Mouse (Mus musculus) forebrain, embryonic 10.5 days (tissue): ENCODE results near the gene Rab25. TPM values are rescaled to one million over a fixed set of nuclear protein-coding genes. Genes with fewer than 3 reads are reported as not detected.
A peak's percentile ranks its signal among the peaks of the same experiment; 100 is the strongest.

Experiments used
- DNase-seq: peaks from one replicate; pipeline ENCODE4 v3.0.0-alpha.2; 2017; ENCODE audit warnings: low spot score; ENCODE audit errors: extremely low spot score
- H3K27ac ChIP-seq: fragments of 300-500 bp; sonication (generic); 2 replicates; pipeline ENCODE4 v1.5.1; 2016; ENCODE audit warnings: mild to moderate bottlenecking
- H3K27me3 ChIP-seq: fragments of 300-500 bp; sonication (generic); 2 replicates; pipeline ENCODE4 v1.6.1; 2016; ENCODE audit warnings: mild to moderate bottlenecking; ENCODE audit not compliant: poor library complexity, severe bottlenecking
- H3K36me3 ChIP-seq: fragments of 300-500 bp; sonication (generic); replicated peaks from 2 replicates; pipeline ENCODE4 v1.6.1; 2016; ENCODE audit warnings: mild to moderate bottlenecking, moderate library complexity
- H3K4me1 ChIP-seq: fragments of 300-500 bp; sonication (generic); 2 replicates; pipeline ENCODE4 v1.6.1; 2016
- H3K4me3 ChIP-seq: fragments of 300-500 bp; sonication (generic); 2 replicates; pipeline ENCODE4 v1.5.1; 2016; ENCODE audit warnings: mild to moderate bottlenecking, moderate library complexity
- H3K9me3 ChIP-seq: fragments of 300-500 bp; sonication (generic); 2 replicates; pipeline ENCODE4 v1.6.1; 2016; ENCODE audit warnings: mild to moderate bottlenecking, moderate library complexity
- WGBS: fragments of 180-500 bp; shearing (Covaris S2); methylation state at CpG from one replicate; pipeline ENCODE4 v1.1.7; 2016; 5-methylcytosine and 5-hydroxymethylcytosine counted together
- polyA plus RNA-seq: library from polyadenylated mRNA; unstranded; fragments of >200 nt; fragmentation: Nextera tagmentation; extraction: Ambion mirVana; gene quantifications from 2 replicates; pipeline ENCODE4 v1.2.1, GENCODE M21; 2016

Rab25 gene
- polyA plus RNA-seq, 1 experiment from 2014 or later, result 2.8 TPM

- Histone ChIP-seq H3K9me3 (no peaks in the 10 kb centered on the region), H3K4me3 (peak overlapping the region; percentile 10; the same call in 1 of the 2 replicates), H3K27me3 (no peaks in the 10 kb centered on the region), H3K27ac (peak overlapping the region; percentile 68), H3K36me3 (peaks cover 32% of the 10 kb centered on the region), H3K4me1 (peaks cover 54% of the 10 kb centered on the region)
- no peak for DNase-seq
- 71% methylated on average over 20 of the region's 20 CpGs for WGBS
These were observed 3.0 kb downstream of the Rab25 start for GRCm38 (mm10) chr3:88544955-88545591.

DNA sequence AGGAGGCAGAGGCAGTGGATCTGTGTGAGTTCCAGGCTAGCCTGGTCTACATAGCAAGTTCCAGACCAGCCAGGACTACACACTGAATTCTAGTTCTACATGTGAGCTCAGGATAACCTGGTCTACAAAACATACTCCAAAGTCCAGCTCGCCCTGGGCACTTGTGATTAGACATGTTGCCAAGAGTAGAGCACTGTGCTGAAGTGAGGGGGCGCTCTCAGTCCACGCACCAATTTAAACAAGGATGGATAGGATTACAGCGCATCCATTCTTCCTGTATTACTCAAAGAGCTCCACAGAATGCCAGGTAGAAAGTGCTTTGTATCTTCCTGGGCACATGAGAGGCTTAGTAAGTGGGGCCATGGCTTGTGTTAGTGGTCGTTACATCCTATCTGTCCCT is 3.6 kb downstream of the Rab25 start:
- no peaks in the 10 kb centered on the region for H3K27me3 ChIP-seq
- H3K4me3 ChIP-seq, result peak overlapping the region; percentile 10; the same call in 1 of the 2 replicates
- peak overlapping the region; percentile 68 for H3K27ac ChIP-seq
- WGBS, result 32% methylated on average over 5 of the region's 5 CpGs
- H3K4me1 ChIP-seq, result peaks cover 60% of the 10 kb centered on the region
- no peak for DNase-seq
- no peaks in the 10 kb centered on the region for H3K9me3 ChIP-seq
- H3K36me3 ChIP-seq, result peaks cover 36% of the 10 kb centered on the region

DNA sequence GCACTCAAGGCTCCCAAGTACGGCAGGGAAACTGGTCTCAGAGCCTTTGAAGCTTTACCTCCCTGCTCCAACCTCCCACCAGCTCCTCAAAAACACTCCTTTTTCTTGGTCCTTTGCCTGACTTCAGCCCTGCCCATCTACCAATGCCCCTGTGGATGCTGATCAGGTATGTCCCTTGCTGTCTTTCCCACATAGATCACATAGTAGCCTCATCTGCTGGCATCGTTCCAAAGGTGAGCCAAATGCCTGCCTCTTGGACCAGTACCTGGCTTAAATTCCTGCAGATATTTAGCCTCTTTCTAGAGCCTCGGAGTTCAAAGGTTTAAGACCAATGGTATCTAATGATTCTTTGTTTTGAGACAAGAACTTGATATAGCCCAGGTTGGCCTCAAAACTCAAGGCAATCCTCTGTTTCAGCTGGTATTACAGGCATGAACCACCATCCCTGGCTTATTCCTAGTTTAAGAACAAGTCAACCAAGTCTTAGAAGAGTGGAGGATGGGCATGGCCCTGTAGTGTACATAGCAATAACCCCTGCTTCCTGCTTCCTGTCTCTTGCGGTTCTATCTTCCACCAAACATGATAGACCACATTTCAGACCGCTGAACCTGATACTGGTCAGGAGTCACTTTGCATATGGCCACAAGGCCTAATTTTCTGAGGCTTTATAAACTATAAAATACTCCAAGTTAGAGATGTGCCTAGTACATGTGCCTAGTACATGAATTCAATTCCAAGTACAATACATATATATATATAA is 4.3 kb downstream of the Rab25 start:
- peaks cover 66% of the 10 kb centered on the region for H3K4me1 ChIP-seq
- DNase-seq, result no peak
- H3K27ac ChIP-seq, result no peak overlapping the region
- H3K36me3 ChIP-seq, result peaks cover 34% of the 10 kb centered on the region
- no peaks in the 10 kb centered on the region for H3K27me3 ChIP-seq
- H3K4me3 ChIP-seq, result no peak overlapping the region
- no peaks in the 10 kb centered on the region for H3K9me3 ChIP-seq
- WGBS, result 83% methylated on average over 5 of the region's 5 CpGs

DNA sequence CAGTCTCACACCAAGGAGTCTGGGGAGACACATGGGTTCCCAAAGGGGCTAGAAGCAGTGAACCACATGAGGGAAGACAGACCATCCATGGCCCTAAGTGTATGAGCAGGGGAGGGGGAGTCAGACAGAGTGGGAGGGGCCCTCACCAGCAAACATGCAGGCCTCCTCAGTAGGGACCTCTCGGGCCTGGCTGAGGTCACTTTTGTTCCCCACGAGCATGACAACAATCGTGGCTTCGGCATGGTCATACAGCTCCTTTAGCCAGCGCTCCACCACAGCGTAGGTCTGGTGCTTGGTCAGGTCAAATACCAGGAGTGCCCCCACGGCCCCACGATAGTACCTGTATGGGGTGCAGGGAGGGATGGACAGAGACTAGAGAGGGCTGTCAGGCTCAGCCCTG is 4.9 kb downstream of the Rab25 start:
- Histone ChIP-seq H3K27ac (no peak overlapping the region), H3K27me3 (no peaks in the 10 kb centered on the region), H3K9me3 (no peaks in the 10 kb centered on the region), H3K4me1 (peaks cover 67% of the 10 kb centered on the region), H3K36me3 (peaks cover 34% of the 10 kb centered on the region), H3K4me3 (no peak overlapping the region)
- no peak for DNase-seq
- 85% methylated on average over 8 of the region's 8 CpGs for WGBS

DNA sequence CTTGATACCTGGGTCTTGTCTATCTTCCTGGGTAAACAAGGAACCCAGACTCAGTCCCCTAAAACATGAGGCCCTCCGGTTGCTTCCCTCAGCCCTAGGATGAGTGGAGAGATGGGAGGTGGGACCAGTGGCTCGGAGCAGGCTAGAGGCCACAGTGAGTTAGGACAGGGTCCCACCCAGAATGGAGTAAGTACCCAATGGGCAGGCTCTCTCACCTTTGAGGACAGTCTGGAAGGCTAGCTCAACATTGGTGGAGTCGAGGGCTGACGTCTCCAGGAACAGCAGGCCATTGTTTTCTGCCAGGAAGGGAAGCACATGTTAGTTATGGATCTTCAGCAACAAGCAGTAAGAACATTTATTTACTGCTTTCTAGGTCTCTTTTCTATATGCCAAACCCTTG is 5.6 kb downstream of the Rab25 start:
- Histone ChIP-seq H3K27ac (no peak overlapping the region), H3K36me3 (peaks cover 40% of the 10 kb centered on the region), H3K4me1 (peaks cover 71% of the 10 kb centered on the region), H3K4me3 (no peak overlapping the region), H3K9me3 (no peaks in the 10 kb centered on the region), H3K27me3 (no peaks in the 10 kb centered on the region)
- 73% methylated on average over 4 of the region's 4 CpGs for WGBS
- DNase-seq, result no peak

DNA sequence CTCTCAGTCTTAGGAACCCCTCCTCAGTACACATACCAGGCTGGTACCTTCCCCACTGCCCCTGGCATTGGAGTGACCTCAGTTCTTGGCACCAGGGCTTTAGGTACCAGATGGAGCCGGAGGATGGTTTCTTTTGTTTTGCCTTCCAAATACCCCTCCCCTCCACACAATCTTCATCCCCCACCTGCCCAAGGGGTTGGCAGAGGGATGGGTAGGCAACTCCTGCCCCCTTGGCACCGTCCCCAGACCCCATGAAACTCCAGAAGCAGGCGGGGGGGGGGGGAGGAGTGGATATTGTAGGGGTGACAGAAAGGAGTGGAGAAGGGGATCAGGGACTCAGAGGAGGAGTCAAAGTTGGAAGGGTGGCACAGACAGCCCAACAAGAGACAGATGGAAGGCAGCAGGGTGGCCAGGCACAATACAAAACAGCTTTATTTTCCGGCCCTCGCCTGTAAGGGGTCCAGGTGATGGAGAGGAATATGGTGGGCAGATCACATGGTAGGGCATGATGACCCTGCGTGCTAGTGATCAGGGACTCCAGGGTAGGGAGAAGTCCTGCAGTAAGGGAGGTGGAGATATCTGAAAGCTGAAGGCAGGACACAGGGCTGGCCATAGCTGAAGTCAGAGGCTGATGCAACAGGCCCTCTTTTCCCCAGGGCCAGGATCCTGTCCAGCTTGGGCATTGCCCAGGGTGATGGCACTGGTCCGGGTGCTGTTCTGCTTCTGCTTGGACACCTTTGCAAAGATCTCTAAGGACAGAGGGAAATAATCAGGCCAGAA is 6.3 kb downstream of the Rab25 start:
- H3K27me3 ChIP-seq, result no peaks in the 10 kb centered on the region
- peaks cover 47% of the 10 kb centered on the region for H3K36me3 ChIP-seq
- H3K4me3 ChIP-seq, result 0 out of 2 replicates have a peak overlapping the region, but pooled peaks have one; percentile 11
- H3K27ac ChIP-seq, result peak overlapping the region; percentile 13; the same call in 1 of the 2 replicates
- no peaks in the 10 kb centered on the region for H3K9me3 ChIP-seq
- DNase-seq, result no peak
- peaks cover 78% of the 10 kb centered on the region for H3K4me1 ChIP-seq
- WGBS, result 79% methylated on average over 7 of the region's 7 CpGs

DNA sequence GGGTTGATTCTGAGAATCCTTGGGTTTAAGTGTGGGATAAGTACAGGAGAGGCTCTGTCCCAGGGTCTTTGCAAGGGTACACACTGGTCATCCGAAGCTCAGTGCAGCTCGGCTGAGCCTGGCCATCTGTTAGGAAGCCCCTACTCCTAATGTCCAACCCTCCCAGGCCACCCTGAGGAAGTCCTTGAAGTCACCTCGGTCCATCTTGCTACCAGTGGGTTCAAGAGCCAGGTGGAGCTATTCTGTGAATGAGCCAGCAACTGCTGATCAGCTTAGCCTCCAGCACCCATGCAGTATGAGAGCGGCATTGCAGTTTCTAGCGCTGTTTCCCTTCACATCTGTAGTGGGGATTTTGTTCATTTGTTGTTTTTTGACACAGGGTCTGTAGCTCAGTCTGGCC is 8.0 kb downstream of the Rab25 start:
- Histone ChIP-seq H3K27ac (peak overlapping the region; percentile 83), H3K4me1 (peaks cover 89% of the 10 kb centered on the region), H3K36me3 (peaks cover 64% of the 10 kb centered on the region), H3K4me3 (peak overlapping the region; percentile 38; the same call in 1 of the 2 replicates), H3K27me3 (no peaks in the 10 kb centered on the region), H3K9me3 (no peaks in the 10 kb centered on the region)
- DNase-seq, result no peak
- 51% methylated on average over 5 of the region's 5 CpGs for WGBS

DNA sequence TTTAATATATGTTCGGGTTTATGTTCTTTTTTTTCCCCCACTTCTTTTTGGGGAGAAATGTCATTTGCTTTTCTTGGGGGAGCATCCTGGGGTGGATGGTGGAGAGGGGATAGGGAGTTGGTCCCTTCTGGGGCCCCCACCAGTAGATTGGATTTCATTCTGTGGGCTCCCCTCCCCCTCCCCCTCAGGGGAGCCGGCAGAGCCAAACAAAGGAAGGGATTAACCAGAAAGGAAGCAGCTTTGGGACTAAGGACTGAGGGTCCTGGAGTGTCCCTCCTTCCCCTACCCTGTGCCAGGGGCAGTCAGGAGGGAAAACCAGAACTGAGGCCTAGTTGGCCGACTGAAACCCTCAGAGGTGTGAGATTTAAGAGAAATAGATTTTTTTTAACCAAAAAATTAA is 8.7 kb downstream of the Rab25 start:
- whole genome bisulfite sequencing, result under 1% methylated on average over 3 of the region's 3 CpGs
- peak; percentile 71 for DNase-seq
- Histone ChIP-seq H3K9me3 (no peaks in the 10 kb centered on the region), H3K36me3 (peaks cover 71% of the 10 kb centered on the region), H3K27ac (peak overlapping the region; percentile 83), H3K4me1 (peaks cover 89% of the 10 kb centered on the region), H3K4me3 (peak overlapping the region; percentile 38), H3K27me3 (no peaks in the 10 kb centered on the region)

DNA sequence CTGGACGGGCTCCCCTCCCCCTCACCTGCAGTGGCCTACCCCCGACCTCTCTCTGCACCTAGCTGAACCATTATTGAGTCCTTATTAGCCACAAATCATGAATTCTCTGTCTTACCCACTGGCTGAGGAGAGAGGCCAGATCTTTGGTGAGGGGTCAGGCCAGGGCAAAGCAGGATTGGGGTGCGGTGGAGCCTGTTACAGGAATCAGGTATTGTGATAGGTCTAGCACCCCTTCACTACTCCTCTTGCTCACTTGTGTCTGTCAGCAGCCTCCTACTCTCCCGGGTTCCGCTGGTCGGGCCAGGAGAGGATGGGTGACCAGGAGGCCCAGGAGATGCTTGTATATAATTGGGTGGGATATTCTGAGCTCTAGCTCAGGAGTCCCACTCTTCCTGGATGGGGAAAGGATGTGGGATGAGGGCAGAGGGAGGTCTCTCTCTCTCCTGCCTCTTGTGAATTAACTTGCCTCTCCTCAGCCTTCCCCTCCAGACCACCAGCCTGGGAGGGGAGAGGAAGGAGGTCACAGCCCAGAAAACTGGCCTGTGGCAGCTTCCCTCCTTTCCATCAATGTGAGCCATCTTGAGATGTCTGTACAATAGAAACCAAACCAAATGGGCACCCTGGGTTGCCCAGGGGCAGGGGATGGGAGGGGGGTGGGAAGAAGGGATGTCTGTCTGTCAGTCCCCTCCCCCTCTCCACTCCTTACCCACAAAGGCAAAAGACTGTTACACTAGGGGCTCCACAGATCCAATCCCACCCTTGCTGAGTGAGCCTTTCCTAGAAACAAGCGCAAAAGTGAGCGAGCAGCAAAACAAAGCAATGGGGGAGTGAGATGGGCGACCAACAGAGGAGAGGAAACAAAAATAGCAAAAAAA is 9.6 kb downstream of the Rab25 start:
- peaks cover 80% of the 10 kb centered on the region for H3K36me3 ChIP-seq
- 13% methylated on average over 9 of the region's 9 CpGs for WGBS
- peaks cover 96% of the 10 kb centered on the region for H3K4me1 ChIP-seq
- H3K4me3 ChIP-seq, result peak overlapping the region; percentile 93
- H3K27ac ChIP-seq, result peak overlapping the region; percentile 99
- DNase-seq, result peak; percentile 57
- no peaks in the 10 kb centered on the region for H3K9me3 ChIP-seq
- H3K27me3 ChIP-seq, result no peaks in the 10 kb centered on the region

- Histone ChIP-seq H3K27ac (peak overlapping the region; percentile 99), H3K4me3 (peak overlapping the region; percentile 93), H3K27me3 (no peaks in the 10 kb centered on the region), H3K36me3 (peaks cover 77% of the 10 kb centered on the region), H3K9me3 (no peaks in the 10 kb centered on the region), H3K4me1 (peaks cover 84% of the 10 kb centered on the region)
- no peak for DNase-seq
- WGBS, result 61% methylated on average over 6 of the region's 6 CpGs
These were observed 11.0 kb downstream of the Rab25 start for GRCm38 (mm10) chr3:88537146-88537545.

DNA sequence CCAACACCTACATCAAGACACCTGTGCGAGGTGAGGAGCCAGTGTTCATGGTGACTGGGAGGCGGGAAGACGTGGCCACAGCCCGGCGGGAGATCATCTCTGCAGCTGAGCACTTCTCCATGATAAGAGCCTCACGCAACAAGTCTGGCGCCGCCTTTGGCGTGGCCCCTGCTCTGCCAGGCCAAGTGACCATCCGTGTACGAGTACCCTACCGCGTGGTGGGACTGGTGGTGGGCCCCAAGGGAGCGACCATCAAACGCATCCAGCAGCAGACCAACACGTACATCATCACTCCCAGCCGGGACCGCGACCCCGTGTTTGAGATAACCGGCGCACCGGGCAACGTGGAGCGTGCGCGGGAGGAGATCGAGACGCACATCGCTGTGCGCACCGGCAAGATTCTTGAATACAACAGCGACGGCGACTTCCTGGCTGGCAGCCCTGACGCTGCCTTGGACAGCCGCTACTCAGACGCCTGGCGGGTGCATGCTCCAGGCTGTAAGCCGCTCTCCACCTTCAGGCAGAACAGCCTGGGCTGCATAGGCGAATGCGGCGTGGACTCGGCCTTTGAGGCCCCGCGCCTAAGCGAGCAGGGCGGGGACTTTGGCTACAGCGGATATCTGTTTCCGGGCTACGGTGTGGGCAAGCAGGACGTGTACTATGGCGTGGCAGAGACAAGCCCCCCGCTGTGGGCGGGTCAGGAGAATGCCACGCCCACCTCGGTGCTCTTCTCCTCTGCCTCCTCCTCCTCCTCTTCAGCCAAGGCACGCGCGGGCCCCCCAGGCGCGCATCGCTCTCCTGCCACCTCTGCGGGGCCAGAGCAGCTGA is 11.8 kb downstream of the Rab25 start:
- Histone ChIP-seq H3K36me3 (peaks cover 70% of the 10 kb centered on the region), H3K27me3 (no peaks in the 10 kb centered on the region), H3K4me1 (peaks cover 81% of the 10 kb centered on the region), H3K4me3 (peak overlapping the region; percentile 93), H3K9me3 (no peaks in the 10 kb centered on the region), H3K27ac (peak overlapping the region; percentile 99)
- 9% methylated on average over 64 of the region's 64 CpGs for WGBS
- DNase-seq, result peak; percentile 75
